Mouse (Mus musculus) kidney, adult 2 months (tissue): ENCODE data around the gene Polr2c.

Experiments
- CTCF ChIP-seq: fragments of 200-500 bp; conservative IDR thresholded peaks from 2 replicates; pipeline ENCODE4 v1.5.1; 2011; ENCODE audit warnings: low read depth, mild to moderate bottlenecking, control low read depth, low read length, moderate library complexity, mixed read lengths; ENCODE audit not compliant: insufficient read depth, insufficient read length
- POLR2A ChIP-seq: fragments of 200-500 bp; IDR thresholded peaks from one replicate; pipeline ENCODE4 v1.6.1; 2011; ENCODE audit warnings: low read depth, low read length, control low read depth

- TF ChIP-seq CTCF (no peak), POLR2A (no peak)
Observed at GRCm38 (mm10) chr8:94888383-94889036, 31.3 kb downstream of the Polr2c start.
